Mouse (Mus musculus): ENCODE data around the gene Kcnc1. TPM values are rescaled to one million over a fixed set of nuclear protein-coding genes. Genes with fewer than 3 reads are reported as not detected.

The Kcnc1 gene
- total and polyA plus RNA-seq, 3 experiments = 0.08 to 0.14 TPM; not detected in 1

DNA sequence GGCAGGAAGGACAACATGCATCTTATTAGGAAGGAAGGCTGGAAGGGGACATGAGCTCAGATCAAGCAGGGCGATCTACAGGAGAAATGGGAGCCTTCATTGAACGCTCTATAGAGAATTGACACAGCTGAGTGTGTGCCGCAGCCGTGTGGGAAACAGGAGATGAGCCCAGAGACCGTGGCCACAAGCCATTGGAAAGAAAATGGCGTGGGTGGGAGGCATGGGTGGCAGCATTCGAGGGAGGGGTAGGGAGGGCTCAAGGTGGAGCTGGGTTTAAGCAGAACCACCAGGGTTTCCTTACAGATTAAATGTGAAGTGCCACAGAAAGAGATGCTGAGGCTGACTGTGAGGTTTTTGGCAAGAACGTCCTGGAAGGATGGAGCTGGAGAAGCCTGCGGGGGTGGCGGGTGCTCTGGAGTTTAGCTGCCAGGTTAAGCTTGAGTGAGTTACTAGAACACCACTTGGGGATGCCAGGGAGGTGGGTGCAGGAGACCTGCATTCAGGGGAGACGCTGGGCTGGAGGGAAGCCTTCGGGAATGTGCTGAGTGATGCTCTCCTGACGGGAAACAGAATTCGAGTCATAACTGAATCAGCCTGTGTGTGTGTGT, 19.6 kb downstream of the Kcnc1 start:
- no peak overlapping the region for H3K4me2 ChIP-seq (ENCODE audit: insufficient read depth, low read depth, poor library complexity, severe bottlenecking)
- H3K27me3 ChIP-seq (replicated peaks) = no peaks in the 10 kb centered on the region
- H3K9ac ChIP-seq (ENCODE audit: insufficient read depth, low read depth) = no peak overlapping the region
- in situ Hi-C loops (cut with MboI; ENCODE audit: low pct_ligation_motif_present, low pct_unique_long_range_greater_than_20kb, low sequenced_read_pairs) (no loop called here), dilution Hi-C loops (cut with MboI; ENCODE audit: extremely low pct_ligation_motif_present, extremely low pct_unique_long_range_greater_than_20kb, low sequenced_read_pairs) (no loop called here)
- H3K79me2 ChIP-seq (replicated peaks; ENCODE audit: control insufficient read depth, extremely low read depth, insufficient read depth, poor library complexity, severe bottlenecking) = no peaks in the 10 kb centered on the region
- no peak overlapping the region for H3K4me3 ChIP-seq (replicated peaks in 1 of 3; ENCODE audit: low read depth in 2 of 3, low read length in 2 of 3, poor library complexity in 1 of 3)
- DNase-seq (ENCODE audit: extremely low read depth) = no peak
- TF ChIP-seq KAT2A (IDR thresholded peaks at IDR 0.05; ENCODE audit: insufficient replicate concordance, low read length) (no peak), HCFC1 (IDR thresholded peaks at IDR 0.05; ENCODE audit: low read depth, low read length) (no peak), ZMIZ1 (IDR thresholded peaks at IDR 0.05; ENCODE audit: low read depth, low read length) (no peak), UBTF (IDR thresholded peaks at IDR 0.05; ENCODE audit: low read depth, low read length) (no peak), EP300 (IDR thresholded peaks at IDR 0.05; ENCODE audit: low read length) (no peak), CTCF (conservative IDR thresholded peaks at IDR 0.05 in 1 of 2, IDR thresholded peaks at IDR 0.05 in 1 of 2; ENCODE audit: low read depth in 2 of 2, low read length in 2 of 2) (no peak), ETS1 (conservative IDR thresholded peaks at IDR 0.05; ENCODE audit: low read depth, low read length) (no peak), BHLHE40 (IDR thresholded peaks at IDR 0.05; ENCODE audit: low read depth, low read length) (no peak), MXI1 (IDR thresholded peaks at IDR 0.05; ENCODE audit: low read depth, low read length) (no peak), MAFK (IDR thresholded peaks at IDR 0.05; ENCODE audit: insufficient replicate concordance, low read length) (no peak), USF1 (IDR thresholded peaks at IDR 0.05; ENCODE audit: low read depth, low read length) (no peak), ZC3H11A (IDR thresholded peaks at IDR 0.05; ENCODE audit: low read depth, low read length) (no peak), CHD1 (IDR thresholded peaks at IDR 0.05; ENCODE audit: low read depth, low read length) (no peak)
- no peak overlapping the region for H3K27ac ChIP-seq (ENCODE audit: insufficient read depth, low read depth)
- no peaks in the 10 kb centered on the region for H3K9me3 ChIP-seq (replicated peaks; ENCODE audit: low read length)
- no peaks in the 10 kb centered on the region for H3K36me3 ChIP-seq (replicated peaks in 1 of 2; ENCODE audit: control insufficient read depth in 1 of 2, insufficient read depth in 1 of 2, low read length in 1 of 2)
- 0 out of 4 replicates have a peak, but pooled peaks cover 0 to 4% of the 10 kb centered on the region in 2 experiments for H3K4me1 ChIP-seq (ENCODE audit: control insufficient read depth in 1 of 2, insufficient read depth in 2 of 2)

DNA sequence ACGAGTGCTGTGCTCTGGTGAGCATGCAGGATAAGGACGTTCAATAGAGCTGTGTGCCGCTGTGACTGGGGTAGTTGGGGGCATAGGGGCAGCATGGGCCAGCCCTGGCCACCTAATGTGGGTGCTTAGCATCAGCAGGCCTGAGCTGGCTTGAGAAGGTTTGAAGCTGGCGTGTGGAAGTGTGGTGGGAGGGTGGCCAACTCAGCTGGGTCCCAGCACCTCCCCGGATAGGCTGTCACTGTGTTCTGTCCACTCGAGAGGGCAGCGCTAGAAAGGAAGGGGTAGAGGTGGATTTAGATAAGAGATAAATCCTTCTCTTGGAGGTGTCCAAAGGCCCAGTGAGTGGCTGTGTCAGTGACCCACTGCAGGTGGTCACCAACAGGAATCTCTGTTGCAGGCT, 21.2 kb downstream of the Kcnc1 start:
- Histone ChIP-seq H3K4me3 (replicated peaks in 1 of 3; ENCODE audit: low read depth in 2 of 3, low read length in 2 of 3, poor library complexity in 1 of 3) (no peak overlapping the region), H3K79me2 (replicated peaks; ENCODE audit: control insufficient read depth, extremely low read depth, insufficient read depth, poor library complexity, severe bottlenecking) (no peaks in the 10 kb centered on the region), H3K9ac (ENCODE audit: insufficient read depth, low read depth) (no peak overlapping the region), H3K27me3 (replicated peaks) (no peaks in the 10 kb centered on the region), H3K9me3 (replicated peaks; ENCODE audit: low read length) (no peaks in the 10 kb centered on the region), H3K4me2 (ENCODE audit: insufficient read depth, low read depth, poor library complexity, severe bottlenecking) (no peak overlapping the region), H3K27ac (ENCODE audit: insufficient read depth, low read depth) (no peak overlapping the region), H3K36me3 (replicated peaks in 1 of 2; ENCODE audit: control insufficient read depth in 1 of 2, insufficient read depth in 1 of 2, low read length in 1 of 2) (no peaks in the 10 kb centered on the region), H3K4me1 (ENCODE audit: control insufficient read depth in 1 of 2, insufficient read depth in 2 of 2) (0 out of 4 replicates have a peak, but pooled peaks cover 0 to 4% of the 10 kb centered on the region in 2 experiments)
- no peak for DNase-seq (ENCODE audit: extremely low read depth)
- in situ Hi-C loops (cut with MboI; ENCODE audit: low pct_ligation_motif_present, low pct_unique_long_range_greater_than_20kb, low sequenced_read_pairs) = no loop called here
- dilution Hi-C loops (cut with MboI; ENCODE audit: extremely low pct_ligation_motif_present, extremely low pct_unique_long_range_greater_than_20kb, low sequenced_read_pairs) = no loop called here
- TF ChIP-seq UBTF (IDR thresholded peaks at IDR 0.05; ENCODE audit: low read depth, low read length) (no peak), ZNF384 (IDR thresholded peaks at IDR 0.05; ENCODE audit: low read depth, low read length) (no peak), BHLHE40 (IDR thresholded peaks at IDR 0.05; ENCODE audit: low read depth, low read length) (no peak), GABPA (IDR thresholded peaks at IDR 0.05; ENCODE audit: insufficient replicate concordance, low read depth, low read length) (no peak), IRF4 (IDR thresholded peaks at IDR 0.05; ENCODE audit: low read depth, low read length) (no peak), TBP (conservative IDR thresholded peaks at IDR 0.05; ENCODE audit: low read depth, low read length) (no peak), NRF1 (IDR thresholded peaks at IDR 0.05; ENCODE audit: low read depth, low read length) (no peak), HCFC1 (IDR thresholded peaks at IDR 0.05; ENCODE audit: low read depth, low read length) (no peak), MAZ (IDR thresholded peaks at IDR 0.05; ENCODE audit: low read depth, low read length) (no peak), ELF1 (IDR thresholded peaks at IDR 0.05; ENCODE audit: low read depth, low read length) (no peak)

Measured in CH12.LX (cell line).